Mouse (Mus musculus) layer of hippocampus, postnatal 10 days (tissue): ENCODE results near the gene Acadm. TPM values are rescaled to one million over a fixed set of nuclear protein-coding genes. Genes with fewer than 3 reads are reported as not detected.

ENCODE experiments used
- DNase-seq, 2 experiments: peaks; one replicate each; pipeline ENCODE4 v3.0.0; 2021; ENCODE audit warnings: low spot score in 2 of 2
- long read RNA-seq: library from polyadenylated mRNA; stranded (forward); transcript quantifications from one replicate; pipeline ENCODE4 v2.0.0, GENCODE M21; 2023
- total RNA-seq, 2 experiments: library from RNA; stranded (reverse); gene quantifications; 2 replicates each; pipeline ENCODE4 v1.2.3; 2021

The Acadm gene
- 10 to 100 TPM; 43.8 to 58.1 TPM for total RNA-seq
- long read RNA-seq, transcript Acadm-201 (12 exons, 2,047 nt), result major isoform, 54 of 75 reads
- long read RNA-seq, partial matches to known transcripts, result 18 of 75 reads
- long read RNA-seq, other reads (novel, unspliced or antisense), result 1 of 75 reads

- DNase-seq, result peak; percentile 93 to 96
These were observed at the start of gene Acadm for GRCm38 (mm10) chr3:153944335-153944990. Gene Acadm (minus strand): TSS chr3:153944632.

DNA sequence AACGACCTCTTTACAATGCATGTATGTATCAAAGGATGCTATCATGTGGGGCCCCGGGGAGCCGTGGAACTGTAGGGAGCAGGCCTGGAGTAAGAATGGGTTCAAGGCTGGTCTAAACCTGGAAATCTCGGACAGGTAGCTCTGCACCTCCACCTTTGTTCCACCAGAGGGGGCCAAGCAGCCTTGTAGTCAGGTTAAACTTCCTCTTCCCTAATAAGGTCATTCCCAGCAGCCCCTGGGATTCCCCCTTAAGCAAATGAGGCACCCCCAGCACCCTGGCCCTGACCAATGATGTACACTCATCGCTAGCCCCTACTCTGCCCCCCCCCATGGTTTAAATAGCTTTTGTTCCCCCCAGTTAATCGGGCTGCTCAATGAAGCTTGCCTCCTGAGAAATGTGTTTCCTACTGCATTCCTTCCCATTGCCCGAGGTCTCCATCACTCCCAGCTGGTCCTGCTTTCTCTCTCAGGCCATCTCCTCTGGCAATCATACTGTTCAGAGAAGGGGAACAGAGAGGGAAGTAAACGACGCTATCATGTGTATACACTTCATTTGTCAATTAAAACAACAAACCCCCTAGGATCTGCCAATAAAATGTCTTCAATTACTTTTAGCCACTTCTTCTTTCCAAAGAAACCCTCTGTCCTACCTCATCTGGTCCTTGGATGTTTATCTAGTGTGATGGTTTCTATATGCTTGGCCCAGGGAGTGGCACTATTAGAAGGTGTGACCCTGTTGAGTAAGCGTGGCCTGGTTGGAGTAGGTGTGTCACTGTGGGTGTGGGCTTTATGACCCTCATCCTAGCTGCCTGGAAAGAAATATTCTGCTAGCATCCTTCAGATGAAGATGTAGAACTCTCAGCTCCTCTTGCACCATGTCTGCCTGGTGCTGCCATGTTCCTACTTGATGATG is 40.3 kb upstream of the Acadm start:
- DNase-seq, result peak in 1 of 2 experiments; percentile 32

DNA sequence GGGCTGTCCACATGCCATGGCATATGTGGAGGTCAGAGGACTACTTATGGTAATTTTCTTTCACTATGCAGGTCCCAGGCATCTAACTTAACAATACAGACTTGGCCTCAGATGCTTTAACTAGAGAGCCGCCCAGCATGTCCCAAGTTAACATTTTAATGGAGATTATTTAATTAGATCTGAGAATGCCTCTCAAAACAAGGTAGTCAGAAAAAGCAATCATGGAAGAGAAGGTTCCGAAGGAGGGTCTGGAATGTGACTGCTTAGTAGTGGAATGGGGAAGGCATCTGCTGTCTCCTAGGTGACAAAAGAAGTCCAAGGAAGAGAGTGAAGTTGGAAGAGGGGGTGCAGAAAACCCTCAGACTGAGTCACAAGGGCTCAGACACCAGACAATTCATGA is 36.2 kb upstream of the Acadm start:
- DNase-seq, result no peak

DNA sequence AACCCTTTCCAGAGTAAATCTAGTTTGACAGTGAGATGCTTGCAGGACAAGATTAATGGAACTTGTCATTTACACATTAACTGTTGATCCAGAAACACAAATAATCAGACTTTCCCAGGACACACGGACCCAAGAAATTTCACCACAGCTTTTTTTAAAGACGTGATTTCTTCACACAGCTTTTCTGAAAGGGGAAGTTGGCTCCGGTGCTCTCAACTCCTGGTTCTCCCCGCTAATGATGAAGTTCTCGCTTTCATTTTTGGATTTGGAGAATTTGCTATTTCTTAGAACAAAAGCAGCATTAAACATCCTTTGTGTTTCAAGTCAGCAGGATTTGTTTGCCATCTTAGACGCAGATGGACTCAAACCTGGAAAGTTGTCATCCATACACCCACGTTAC is 31.4 kb upstream of the Acadm start:
- DNase-seq, result no peak

- DNase-seq, result peak in 1 of 2 experiments; percentile 26
These were observed 30.6 kb upstream of the Acadm start for GRCm38 (mm10) chr3:153975060-153975459.

DNA sequence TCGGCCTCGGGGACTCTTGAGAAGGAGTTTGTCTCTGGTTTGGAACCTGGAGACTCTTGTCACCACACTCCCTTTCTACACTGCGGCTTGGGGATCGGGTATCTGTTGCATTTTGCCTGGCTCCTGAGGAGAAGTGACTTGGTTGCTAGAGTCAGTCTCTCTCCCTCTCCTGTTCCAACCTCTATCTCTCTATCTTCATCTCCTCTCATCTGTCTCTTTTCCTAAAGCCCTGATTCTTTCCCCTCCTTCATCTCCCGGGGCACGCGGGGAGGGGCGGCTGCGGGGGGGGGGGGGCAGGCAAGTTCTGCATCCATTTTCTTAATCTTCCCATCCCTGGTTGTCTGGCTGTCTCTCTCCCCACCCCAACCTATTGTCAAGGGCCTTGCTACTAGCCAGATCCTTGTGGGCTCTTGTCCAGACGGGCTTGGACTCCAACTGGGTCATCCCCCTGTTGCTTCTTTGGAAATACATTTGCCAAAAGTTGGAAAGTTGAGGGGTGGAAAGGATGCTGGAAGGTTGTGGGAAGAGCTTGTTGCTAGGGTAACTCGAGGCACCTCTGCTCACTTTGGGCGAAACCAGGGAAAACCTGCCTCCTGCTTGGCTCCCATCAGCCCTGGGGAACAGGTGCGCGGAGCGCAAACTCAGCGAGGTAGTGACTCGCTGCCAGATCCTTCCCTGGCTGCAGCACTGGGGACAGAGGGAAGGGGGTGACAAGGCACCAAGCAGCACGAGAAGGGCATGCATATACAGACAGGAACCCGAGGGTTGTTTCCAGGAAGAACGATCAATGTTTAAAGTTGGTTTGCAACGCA is 29.7 kb upstream of the Acadm start:
- DNase-seq, result peak; percentile 27 to 40

- peak; percentile 58 to 71 for DNase-seq
These were observed 28.9 kb upstream of the Acadm start, which contains the start of gene Slc44a5 for GRCm38 (mm10) chr3:153973171-153973948. Gene Slc44a5 (plus strand): TSS chr3:153973436.

GRCm38 (mm10) chr3:153969451-153969850 is 25.0 kb upstream of the Acadm start:
- no peak for DNase-seq

DNA sequence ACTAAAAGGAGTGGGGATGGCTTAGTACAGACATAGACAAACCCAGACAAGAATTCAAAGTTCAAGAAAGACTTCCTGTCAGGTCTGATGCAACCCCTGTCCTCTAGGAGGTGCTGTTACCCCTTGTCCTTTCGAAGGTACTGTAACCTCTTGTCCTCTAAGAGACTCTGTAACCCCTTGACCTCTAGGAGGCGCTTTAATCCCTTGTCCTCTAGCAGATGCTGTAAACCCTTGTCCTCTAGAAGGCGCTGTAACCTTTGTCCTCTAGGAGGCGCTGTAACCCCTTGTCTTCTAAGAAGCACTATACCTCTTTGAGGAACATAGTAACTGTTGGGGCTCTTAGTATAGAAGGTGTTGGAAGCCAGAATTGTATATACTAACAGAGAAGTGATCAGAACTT is 24.1 kb upstream of the Acadm start:
- DNase-seq, result peak; percentile 49 to 60

- no peak for DNase-seq
These were observed 23.0 kb upstream of the Acadm start for GRCm38 (mm10) chr3:153967447-153967846.

GRCm38 (mm10) chr3:153961632-153962389 is 17.4 kb upstream of the Acadm start:
- no peak for DNase-seq

- DNase-seq, result no peak
These were observed 16.5 kb upstream of the Acadm start for GRCm38 (mm10) chr3:153960884-153961283.

GRCm38 (mm10) chr3:153959731-153960207 is 15.3 kb upstream of the Acadm start:
- no peak for DNase-seq

- DNase-seq, result no peak
These were observed 14.8 kb upstream of the Acadm start for GRCm38 (mm10) chr3:153959035-153959730.

DNA sequence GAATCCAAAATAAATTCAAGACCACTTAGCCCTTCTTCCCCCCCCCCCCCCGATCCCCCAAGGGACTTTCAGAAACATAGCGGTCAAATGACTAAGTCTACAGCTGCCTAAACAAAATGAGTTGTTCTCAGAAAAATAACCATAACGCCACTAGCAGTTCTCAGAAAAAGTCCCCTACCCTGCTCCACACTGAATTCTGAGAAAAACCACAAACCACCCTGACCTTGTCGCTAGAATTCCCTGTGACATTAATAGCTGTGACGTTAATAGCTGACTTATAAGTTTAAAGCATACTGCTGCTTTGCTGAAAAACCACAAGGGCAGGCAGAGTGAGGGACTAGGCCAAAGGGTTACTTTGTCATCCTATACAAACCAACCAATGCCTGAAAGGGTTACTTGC is 13.5 kb upstream of the Acadm start:
- no peak for DNase-seq

GRCm38 (mm10) chr3:153948176-153948575 is 3.7 kb upstream of the Acadm start:
- DNase-seq, result no peak

- no peak for DNase-seq
These were observed 2.8 kb upstream of the Acadm start for GRCm38 (mm10) chr3:153947271-153947670.

DNA sequence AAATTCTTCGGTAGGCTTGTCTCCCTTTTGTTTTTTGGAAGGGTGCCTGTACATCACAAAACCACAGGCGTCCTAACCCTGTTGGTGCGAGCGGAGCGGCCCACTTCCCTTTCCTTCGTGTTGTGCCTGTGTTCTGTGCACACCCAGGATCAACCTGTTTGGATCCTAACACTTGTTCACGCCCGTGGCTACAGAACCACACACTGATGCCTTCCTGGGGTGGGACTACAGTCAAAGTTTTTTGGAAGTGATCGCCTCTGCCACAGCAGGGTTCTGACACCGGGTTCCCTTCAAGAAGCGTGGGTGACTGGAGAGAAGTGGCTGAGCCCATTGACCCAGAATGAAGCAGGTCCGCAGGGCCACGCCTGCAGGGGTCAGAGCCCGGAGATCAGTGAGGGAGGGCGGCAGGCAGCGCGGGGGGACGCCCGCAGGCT is 514 bp downstream of the Acadm start:
- no peak for DNase-seq
